Mouse (Mus musculus) hindlimb bud, embryonic 11.5 days (tissue): ENCODE results near the gene Gusb.

Experiments
- DNase-seq: peaks from one replicate; pipeline ENCODE4 v3.0.0-alpha.2; 2012; ENCODE audit warnings: low read depth, low spot score; ENCODE audit errors: extremely low spot score

Gusb gene

GRCm38 (mm10) chr5:129977768-129978167, 25.1 kb downstream of the Gusb start:
- DNase-seq: no peak

- DNase-seq: no peak
Observed at GRCm38 (mm10) chr5:129974866-129975311, 28.0 kb downstream of the Gusb start.

GRCm38 (mm10) chr5:129974354-129974753, 28.5 kb downstream of the Gusb start:
- DNase-seq: no peak

GRCm38 (mm10) chr5:129971491-129971890, 31.4 kb downstream of the Gusb start:
- DNase-seq: no peak

- DNase-seq: no peak
Observed at GRCm38 (mm10) chr5:129968417-129968816, 34.4 kb downstream of the Gusb start.

- no peak for DNase-seq
Observed at GRCm38 (mm10) chr5:129966448-129966847, 36.4 kb downstream of the Gusb start.

- no peak for DNase-seq
Observed at GRCm38 (mm10) chr5:129963224-129963623, 39.6 kb downstream of the Gusb start.

GRCm38 (mm10) chr5:129955792-129956191, 47.1 kb downstream of the Gusb start:
- no peak for DNase-seq

- no peak for DNase-seq
Observed at GRCm38 (mm10) chr5:129954473-129955254, 48.2 kb downstream of the Gusb start.

- DNase-seq: no peak
Observed at GRCm38 (mm10) chr5:129952143-129952542, 50.7 kb downstream of the Gusb start.

- no peak for DNase-seq
Observed at GRCm38 (mm10) chr5:129947528-129948033, 55.3 kb downstream of the Gusb start.

GRCm38 (mm10) chr5:129943402-129943801, 59.4 kb downstream of the Gusb start:
- DNase-seq: no peak

GRCm38 (mm10) chr5:129942073-129942939, 60.5 kb downstream of the Gusb start:
- peak; percentile 5 for DNase-seq

- peak; percentile 96 for DNase-seq
Observed at GRCm38 (mm10) chr5:129941495-129942045, 61.3 kb downstream of the Gusb start, which contains the start of gene Vkorc1l1. Vkorc1l1 (plus strand) TSS chr5:129941970.

GRCm38 (mm10) chr5:129940736-129941494, 61.9 kb downstream of the Gusb start:
- peak; percentile 86 for DNase-seq

- DNase-seq: no peak
Observed at GRCm38 (mm10) chr5:129940281-129940680, 62.6 kb downstream of the Gusb start.
